Mouse (Mus musculus): ENCODE data around the gene Pigk.

DNA sequence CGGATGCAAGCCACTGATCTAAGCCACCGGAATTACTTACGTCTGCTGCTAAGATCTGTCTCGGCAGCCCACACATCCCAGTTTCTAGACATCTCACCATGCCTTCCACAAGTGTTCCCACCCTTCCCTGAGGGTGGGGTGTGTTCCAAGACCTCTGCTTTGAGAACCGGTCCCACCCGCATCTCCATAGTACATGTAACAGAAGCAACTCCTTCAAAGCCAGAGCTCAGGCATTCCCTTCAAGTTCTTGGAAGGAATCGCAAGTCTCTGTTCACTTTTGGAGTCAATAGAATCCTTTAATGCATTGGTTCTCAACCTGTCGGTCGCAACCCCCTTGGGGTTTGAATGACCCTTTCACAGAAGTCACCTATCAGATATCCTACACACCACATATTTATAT lies 185.0 kb downstream of the Pigk start:
- TF ChIP-seq CTCF (IDR thresholded peaks at IDR 0.05; ENCODE audit: borderline replicate concordance, insufficient read depth, low read depth, low read length) = no peak
- TF ChIP-seq POLR2A (IDR thresholded peaks at IDR 0.05; ENCODE audit: borderline replicate concordance, insufficient read depth, low read length) = no peak

All from cerebellum, adult 2 months (tissue).